Mouse (Mus musculus): Measurements from ENCODE around the gene Pik3r1.

Gene Pik3r1

DNA sequence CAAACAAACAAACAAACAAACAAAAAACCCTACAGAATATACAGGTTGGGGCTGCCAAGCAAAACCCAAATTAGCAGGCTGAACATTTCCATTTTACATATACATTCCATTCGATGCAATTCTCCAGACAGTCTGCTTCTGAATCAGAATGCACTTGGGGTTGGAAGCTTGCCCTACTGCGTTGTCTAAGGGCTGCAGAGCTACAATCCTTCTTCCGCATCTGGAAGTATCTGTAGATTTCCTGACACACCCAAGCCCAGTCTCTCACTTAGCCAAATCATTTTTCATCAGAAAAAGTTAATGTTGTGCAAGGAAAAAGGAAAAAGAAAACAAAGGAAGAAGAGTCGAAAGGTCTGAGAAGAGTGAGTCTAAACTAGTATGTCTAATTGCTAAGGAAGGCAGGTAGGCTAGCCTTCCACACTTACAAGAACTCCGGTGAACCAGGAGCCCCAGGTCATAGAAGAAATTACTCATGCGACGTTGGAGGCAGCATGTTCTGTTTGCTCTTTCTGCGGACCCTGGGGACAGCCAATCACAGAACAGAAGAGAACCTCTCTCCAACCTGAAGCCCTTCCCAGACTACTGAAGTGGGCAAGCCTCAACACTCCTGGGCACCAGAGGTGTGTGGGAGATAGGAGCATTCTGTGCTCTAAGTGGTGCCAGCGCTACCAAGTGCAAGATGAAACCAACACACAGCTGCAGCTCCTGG is 55.1 kb downstream of the Pik3r1 start:
- no peak for DNase-seq (ENCODE audit: extremely low spot score, low spot score)

DNA sequence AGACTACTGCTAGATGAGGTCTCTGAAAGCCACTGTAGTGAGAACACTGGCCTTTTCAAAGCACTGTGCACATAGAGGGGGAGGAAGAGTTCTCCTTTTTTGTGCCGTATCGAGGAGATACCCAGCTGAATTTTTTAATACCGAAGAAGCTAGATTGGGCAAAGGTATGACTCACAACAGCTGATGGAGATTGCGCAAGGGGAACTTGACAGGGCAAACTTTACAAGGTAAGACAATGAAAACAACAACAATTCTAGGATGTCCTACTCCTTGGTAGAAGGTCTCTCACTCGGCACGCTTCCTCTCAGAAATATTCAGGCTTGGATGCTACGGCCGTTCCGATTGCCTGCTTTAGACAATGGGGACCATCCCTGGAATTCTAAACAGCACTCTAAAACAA is 55.9 kb downstream of the Pik3r1 start:
- no peak for DNase-seq (ENCODE audit: extremely low spot score, low spot score)

DNA sequence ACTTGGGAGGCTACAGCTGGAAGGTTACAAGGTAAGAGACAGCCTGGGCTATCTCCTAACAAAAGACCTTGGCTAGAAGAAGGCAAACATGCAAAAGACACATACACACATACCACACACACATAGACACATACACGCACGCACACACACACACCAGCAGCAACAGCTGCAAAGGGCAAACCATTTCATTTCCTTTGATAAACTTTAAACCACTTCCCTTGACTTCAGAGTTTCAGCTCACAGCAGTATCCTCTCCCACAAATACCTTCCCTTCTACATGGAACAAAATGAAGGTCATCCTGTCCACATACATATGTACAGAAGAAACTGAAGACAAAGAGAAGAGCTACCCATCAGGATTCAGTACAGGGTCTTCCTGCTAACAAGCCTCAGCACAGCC is 56.7 kb downstream of the Pik3r1 start:
- DNase-seq (ENCODE audit: extremely low spot score, low spot score): no peak

DNA sequence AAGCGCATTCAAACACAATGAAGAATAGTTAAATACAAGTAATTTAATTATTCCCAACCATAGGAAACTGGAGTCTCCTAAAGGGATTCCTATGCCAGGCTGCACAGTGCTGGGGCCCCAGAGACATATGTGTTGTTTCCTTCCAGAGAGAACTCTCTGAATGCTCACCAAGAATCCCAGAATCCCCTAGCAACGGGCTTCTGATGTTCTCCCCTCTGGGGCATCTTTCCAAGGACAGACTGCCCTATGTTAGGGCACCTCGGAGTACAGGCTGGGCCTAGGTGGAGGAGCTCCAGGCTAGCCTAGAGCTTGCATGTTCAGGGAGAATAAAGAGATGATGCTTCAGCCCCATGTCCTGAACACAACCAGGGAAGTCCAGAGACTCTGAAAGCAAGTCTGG is 58.2 kb downstream of the Pik3r1 start:
- no peak for DNase-seq (ENCODE audit: extremely low spot score, low spot score)

DNA sequence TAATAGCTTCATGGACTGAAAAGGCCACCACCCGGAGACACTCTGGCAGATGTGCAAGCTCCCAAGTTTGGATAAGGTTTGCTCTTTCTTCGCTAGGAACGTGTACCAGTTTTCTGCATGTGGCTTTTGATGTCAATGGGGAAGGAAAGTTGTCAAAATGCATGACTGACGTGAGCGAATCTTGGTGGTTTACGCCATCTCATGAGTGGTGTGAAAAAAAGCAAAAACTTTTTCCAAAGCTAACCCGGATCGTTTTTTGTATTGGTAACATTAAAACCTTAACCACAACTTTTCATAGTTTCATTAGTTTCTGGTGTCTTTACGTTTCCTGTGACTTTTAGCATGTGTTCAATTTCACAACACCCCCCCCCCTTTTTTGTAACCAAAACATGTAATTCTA is 60.8 kb downstream of the Pik3r1 start:
- DNase-seq (ENCODE audit: extremely low spot score, low spot score): no peak

DNA sequence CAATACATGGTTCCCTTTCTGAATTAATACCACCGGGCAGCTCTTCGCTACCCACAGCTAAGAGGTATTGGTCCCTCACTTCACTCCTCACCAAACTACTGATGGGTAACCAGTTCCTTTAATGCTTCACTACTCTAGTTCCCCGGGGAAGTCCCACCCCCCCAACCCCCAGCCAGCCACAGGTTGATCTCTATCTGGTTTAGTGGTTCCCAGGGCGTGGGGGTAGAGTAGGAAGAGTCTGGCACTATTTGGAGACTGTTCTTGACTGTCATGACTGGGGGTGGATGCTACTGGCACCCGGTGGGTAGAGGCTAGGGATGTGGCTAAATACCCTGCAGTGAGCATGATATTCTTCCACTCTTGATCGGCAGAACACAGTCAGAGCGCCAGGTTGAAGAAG is 61.6 kb downstream of the Pik3r1 start:
- no peak for DNase-seq (ENCODE audit: extremely low spot score, low spot score)

DNA sequence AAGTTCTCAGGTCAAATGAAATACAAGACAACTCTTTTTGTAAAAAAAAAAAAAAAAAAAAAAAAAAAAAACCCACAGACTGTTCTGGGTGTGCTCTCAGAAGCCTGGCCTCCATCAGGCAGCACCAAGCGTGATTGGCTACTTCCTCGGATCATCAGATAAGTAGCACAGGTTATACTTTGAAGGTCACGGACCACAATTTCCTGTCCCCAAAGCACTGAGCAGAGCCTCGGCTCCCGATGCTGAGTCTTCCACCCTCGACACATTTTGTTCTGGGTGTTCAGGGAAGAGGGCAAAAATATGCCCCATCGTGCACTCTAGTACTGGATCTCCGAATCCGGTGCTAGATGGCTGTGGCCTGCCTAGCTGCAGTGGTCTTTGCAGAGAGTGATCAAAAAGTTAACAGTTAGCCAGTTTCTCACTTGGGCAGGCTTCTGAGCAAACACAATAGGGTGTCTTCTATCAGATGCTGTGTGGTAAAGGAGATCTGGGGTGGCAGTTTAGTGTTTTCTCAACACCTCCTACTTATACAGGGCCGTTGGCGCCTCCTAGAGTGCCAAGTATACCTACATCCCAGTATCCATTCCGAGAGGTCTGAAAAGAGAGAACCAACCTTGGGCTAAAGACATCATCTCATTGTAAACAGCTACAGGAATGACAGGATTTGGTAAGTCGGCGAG is 65.8 kb downstream of the Pik3r1 start:
- no peak for DNase-seq (ENCODE audit: extremely low spot score, low spot score)

DNA sequence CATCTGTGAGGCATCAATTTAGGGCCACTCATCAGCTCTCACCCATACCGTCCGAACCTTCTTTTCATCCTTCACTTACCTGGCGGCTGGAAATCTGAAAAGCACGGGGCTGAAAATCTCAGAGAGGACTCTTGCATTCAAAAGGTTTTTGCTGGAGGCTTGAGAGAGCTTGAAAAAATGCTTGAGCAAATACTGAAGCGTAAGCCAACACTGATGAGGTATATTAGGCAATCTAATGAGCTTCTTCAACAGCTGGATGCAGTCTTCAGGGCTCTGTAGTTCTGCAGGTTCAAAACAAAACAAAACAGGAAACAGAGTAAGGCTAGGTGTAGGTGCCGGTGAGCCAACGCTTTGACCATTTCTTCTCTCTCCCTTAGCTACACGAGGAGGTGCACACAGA is 66.4 kb downstream of the Pik3r1 start:
- no peak for DNase-seq (ENCODE audit: extremely low spot score, low spot score)

DNA sequence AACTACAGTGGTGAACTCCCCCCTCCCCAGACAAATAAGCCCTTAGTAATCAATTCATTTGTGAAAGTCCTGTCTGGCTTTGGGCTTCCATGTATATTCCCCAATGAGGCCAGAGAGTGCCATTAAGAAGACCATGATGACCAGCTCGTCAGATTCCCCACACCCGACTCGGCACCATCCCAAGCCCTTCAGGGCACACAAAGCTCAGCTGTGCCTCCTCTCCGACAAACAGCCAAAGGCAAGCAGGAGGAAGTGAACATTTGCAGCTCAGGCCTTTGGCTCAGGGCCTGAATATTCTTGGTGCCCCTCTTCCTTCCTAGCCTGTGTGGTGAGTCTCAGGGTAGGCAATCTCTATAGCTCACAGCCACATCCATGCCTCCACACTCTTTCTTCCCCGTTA is 68.3 kb downstream of the Pik3r1 start:
- no peak for DNase-seq (ENCODE audit: extremely low spot score, low spot score)

DNA sequence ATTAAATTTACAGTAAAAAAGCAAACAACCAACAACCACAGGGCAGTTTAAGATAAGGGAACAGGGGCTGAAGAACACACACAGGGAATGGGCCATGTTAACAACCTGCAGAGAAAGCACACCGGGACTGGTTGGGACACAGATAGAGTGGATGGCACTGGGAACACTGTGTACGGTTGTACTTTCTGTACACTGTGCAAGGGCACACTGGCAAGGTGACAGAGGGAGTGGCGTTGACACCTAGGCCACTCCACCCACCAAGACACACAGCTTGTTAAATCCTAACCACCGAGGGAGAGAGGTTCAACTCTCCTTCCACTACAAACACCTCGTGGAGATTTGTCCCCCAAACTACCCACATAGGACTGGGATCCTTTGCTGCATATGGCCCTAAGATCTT is 70.1 kb downstream of the Pik3r1 start:
- DNase-seq (ENCODE audit: extremely low spot score, low spot score): no peak

DNA sequence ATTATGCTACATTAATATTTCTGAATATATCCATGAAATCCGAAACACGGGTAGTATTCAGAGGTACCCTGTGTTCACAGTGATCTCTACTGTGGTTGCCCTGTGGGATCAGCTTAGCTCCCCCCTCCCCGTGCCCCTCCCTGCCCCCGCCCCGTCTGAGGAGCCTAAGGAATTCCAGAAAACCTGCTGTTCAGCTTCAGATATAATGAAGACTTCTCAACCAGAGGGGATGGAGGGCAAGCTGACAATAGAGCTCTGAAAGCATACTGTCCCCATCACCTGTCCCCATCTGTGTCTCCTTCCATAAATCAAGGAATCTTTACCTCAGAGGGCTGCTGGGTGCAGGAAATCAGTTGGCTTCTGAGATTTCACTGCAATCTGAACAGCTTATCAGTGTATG is 70.6 kb downstream of the Pik3r1 start:
- no peak for DNase-seq (ENCODE audit: extremely low spot score, low spot score)

DNA sequence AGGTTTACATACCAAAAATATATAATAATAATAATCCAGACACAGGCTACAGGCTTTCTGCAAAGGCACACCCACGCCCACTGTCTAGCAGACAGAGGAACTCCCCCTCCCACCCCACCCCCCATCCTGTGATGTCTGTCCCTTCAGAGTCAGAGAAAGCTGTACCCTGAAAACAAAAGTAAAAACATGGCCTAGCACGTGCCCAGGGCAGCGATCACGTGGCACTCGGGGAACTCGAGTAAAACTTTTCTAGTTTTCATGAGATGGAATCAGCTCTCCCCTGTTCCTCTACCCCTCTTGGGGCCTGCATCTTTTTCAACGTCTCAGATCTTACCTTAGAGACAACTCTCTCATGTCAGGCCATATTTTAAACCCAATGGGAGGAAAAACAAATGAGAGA is 71.2 kb downstream of the Pik3r1 start:
- no peak for DNase-seq (ENCODE audit: extremely low spot score, low spot score)

DNA sequence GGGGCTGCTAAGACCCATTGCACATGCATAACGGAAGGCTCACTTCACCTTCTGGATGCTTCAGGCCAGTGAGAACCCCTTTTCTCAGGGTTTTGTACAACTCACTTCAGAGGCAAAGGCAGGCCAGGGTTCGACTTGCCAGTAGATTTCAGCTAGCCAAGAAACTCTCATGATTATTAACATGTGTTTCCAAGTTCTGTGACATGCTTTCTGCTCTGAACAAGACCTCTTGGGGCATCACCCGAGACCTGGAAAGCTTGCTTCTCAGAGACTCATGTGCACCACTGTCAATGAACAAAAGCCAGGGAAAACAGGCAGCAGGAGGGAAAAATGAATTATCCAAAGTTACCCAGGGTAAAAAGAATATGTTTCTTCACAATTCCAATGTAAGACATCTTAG is 71.7 kb downstream of the Pik3r1 start:
- no peak for DNase-seq (ENCODE audit: extremely low spot score, low spot score)

DNA sequence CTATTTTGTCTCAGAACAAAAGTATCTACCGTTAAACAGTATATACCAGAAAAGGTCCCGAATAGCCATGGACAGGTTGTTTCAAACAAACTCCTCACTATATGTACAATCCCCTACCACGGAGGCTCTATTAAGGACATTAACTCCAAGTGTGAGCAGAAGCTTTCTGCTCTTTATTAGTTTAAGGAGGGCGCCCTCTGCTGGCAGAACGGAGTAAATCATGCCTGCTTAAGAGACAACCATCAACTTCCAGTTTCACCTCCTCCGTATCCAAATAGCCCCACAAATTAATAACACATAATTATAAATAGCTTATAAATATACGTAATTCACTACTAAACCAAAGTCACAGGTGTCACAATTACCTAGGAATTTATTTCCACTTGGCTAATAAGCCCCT is 72.1 kb downstream of the Pik3r1 start:
- peak; percentile 88 for DNase-seq (ENCODE audit: extremely low spot score, low spot score)

DNA sequence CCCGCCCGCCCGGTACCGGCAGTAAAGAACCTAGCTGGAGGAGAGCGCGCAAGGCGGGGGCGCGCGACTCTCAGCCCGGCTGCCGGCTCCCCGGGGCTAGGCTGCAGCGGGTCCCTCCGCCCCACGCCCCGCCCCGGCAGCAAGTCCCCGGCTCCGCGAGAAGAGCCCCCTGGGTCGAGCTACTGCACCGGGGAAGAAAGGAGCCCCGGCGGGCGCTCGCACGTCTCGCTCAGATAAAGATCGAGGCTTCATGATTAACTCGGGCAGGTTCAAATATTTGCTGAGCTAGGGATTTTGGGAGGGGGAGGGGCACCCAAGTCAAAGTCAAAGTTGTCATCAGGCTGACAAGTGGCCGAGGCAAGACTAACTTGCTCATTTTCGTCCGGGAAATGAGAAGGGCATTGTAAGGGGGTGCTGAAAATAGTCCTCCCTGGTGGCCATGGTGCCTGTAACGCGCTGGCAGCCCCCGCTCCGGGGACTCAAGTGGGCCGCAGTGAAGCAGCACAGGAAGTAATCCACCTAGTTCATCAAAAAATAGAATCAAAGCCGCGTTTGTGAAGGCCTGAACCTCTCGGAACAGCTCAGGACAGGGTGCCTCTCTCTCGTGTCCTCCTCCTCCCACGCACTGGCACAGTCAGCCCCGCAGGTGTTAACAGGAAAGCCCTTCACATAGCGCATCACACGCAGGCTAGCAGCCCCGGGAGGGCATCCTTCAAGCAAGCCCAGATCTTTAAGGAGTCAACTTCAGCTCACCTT is 73.3 kb downstream of the Pik3r1 start:
- DNase-seq (ENCODE audit: extremely low spot score, low spot score): peak; percentile 70

DNA sequence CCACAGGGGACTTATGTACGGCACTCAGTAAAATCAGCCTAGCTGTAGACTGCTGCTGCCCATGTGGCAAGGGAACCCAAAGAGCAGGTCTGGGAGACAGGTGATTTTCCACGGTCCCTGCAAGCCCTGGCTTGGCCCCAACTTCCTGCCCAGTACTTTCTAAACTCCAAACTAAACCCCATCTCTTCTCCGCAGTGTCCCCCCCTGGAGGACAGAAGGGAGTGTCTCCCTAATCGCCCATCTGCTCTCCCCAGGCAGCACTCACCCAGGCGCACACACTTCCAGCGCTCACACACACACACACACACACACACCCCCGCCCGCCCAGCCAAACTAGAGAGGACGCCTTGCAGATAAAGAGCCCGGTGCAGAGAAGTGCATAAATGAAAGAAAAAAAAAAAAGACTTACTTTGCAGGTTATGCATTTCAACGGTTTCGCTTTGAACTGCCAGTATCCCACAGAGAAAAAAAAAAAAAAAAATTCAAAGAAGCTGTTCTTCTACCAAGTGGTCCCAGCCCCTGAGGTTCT is 74.0 kb downstream of the Pik3r1 start:
- DNase-seq (ENCODE audit: extremely low spot score, low spot score): peak; percentile 61

DNA sequence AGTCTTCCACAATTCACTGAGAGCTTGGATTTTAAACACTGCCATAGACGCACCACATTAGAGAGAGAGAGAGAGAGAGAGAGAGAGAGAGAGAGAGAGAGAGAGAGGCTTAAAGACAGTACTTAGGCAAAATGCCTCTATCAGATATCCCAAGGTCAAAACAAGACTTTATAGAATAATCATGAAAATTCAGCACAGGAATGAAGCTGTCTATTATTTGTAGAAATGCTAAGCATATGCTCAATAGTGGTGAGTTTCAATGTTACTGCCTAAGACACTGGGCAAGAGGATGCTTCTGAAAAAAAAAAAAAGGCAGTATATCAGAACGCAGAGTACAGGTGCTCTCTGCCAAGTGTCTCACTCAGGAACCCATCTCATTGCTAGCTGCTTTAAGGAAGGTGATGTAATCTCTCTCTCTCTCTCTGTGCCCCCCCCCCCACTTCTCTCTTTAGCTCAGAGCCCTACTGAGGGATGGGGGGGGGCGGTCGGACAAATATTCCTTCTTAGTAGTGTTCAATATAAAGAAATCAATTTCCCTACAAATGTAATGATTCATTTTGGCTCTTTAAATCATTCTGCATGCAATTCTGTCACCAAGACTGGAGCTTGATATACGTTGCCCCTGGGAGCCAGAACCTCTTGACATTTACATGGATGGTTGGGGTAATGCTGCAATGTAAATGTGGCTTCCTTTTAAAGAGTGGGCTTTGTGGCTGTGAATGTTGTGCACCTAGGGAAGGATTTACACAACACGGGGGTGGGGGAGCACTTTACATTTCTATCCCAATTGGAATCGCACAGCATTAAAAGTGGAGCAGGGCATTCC is 74.9 kb downstream of the Pik3r1 start:
- DNase-seq (ENCODE audit: extremely low spot score, low spot score): no peak

DNA sequence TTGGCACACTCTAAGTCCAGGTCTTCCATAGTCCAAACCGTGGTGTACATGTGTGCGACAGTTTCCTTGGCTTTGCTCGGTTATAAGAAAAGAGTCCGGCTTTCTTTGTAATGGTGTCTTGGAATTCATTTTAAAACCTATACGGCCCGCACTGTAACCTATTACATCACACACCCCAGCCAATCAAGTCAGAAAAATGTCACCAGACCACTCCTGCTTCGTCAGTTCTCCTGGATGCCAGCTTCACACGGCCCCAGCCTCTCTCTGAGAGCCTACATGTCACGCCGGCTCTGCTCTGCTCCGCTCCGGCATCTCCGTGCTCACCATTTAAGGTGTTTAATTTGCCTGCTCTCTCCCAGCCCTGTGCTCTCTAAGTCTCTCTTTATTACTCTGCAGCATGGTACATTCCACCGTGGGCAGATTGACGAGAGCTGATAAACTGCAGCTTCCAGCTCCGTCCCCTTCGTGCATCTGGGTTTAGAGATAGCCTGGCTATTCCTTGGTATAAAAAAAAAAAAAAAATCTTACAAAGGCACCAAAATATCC is 75.7 kb downstream of the Pik3r1 start:
- DNase-seq (ENCODE audit: extremely low spot score, low spot score): peak; percentile 37

DNA sequence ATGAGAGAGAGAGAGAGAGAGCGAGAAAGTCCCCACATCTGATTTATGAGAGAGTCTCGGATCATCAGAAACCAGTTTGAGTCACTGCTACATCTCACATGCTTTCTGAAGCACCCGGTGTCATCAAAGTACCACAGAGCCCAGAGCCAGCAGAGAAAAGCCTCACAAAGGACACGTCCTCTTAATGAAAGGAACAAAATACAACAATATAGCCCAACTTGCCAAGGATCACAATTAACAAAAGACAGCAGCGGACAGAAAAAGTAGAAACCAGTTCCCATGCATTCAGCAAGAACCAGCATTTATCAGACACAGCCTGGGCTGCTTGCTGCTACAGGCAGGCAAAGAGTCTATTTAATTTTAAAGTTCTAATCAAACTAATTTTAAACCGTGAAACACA is 76.3 kb downstream of the Pik3r1 start:
- no peak for DNase-seq (ENCODE audit: extremely low spot score, low spot score)

DNA sequence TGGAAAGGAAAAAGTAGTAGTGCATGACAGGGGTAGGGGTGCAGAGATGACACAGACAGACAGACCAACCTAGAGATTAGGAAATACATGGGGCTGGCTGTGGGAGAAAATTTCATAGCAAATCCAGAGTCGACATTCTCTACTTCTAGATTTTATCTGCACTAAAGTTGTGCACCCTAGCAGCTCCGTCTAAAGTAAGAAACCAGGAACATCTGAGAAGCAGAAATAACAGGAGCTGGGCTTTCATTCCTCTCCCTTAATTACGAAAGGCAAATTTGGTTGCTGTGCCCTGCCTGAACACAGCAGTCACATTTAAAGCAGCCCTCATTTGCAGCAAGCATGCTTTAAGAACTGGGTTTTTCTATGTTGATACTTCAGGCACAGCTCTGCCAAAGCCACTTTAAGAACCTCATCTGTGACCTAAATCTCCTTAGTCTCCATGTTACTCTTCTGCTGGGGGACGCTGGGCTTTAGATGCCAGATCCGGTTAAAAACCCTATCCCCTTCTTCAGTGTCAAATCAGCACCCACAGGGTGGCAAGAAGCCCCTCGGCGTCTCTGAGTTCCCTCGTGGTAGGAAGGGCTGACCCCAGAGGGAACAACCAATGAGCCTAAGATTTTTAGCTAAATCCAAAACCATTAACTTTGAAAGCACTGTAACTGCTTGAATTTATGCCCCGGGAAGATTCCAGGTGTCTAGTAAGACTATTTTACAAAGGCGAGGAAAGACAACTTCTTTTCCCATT is 76.9 kb downstream of the Pik3r1 start:
- DNase-seq (ENCODE audit: extremely low spot score, low spot score): no peak
